Mouse (Mus musculus): ENCODE data around the gene Neil1.

DNA sequence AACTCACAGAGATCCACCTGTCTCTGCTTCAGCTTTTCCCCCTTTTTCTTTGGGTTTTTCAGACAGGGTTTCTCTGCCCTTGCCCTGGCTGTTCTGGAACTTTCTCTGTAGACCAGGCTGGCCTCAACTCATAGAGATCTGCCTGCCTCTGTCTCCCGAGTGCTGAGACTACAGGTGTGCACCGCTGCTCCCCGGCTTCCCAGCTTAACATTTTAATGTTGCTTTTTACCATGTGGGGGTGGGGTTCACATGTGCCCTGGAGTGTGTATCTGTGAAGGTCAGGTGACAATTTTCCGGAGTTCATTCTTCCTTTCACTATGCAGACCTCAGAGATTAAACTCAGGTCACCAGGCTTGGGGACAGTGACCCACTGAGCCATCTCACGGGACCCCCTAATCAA lies 2.1 kb upstream of the Neil1 start:
- TF ChIP-seq POLR2A (IDR thresholded peaks at IDR 0.05; ENCODE audit: borderline replicate concordance, control insufficient read depth, low read depth, low read length) = no peak
- no peak for TF ChIP-seq CTCF (IDR thresholded peaks at IDR 0.05; ENCODE audit: control insufficient read depth, insufficient read depth, low read length)

Data from bone marrow, adult 2 months (tissue).